Mouse (Mus musculus) heart, embryonic 15.5 days (tissue): ENCODE data around the gene Dnph1. TPM values are rescaled to one million over a fixed set of nuclear protein-coding genes. Genes with fewer than 3 reads are reported as not detected.

ENCODE experiments used
- ATAC-seq: fragments of 200-750 bp; cut with Nextera tagmentation; replicated peaks from 2 replicates; pipeline ENCODE4 v1.8.0; 2017; ENCODE audit warnings: low read depth, moderate TSS enrichment; ENCODE audit not compliant: insufficient number of reproducible peaks, insufficient read depth, low FRiP score
- H3K27ac ChIP-seq: fragments of 300-500 bp; sonication (generic); 2 replicates; pipeline ENCODE4 v1.5.1; 2015; ENCODE audit warnings: mild to moderate bottlenecking, inconsistent platforms
- H3K27me3 ChIP-seq: fragments of 300-500 bp; sonication (generic); 2 replicates; pipeline ENCODE4 v1.6.1; 2015; ENCODE audit warnings: inconsistent platforms
- H3K36me3 ChIP-seq: fragments of 300-500 bp; sonication (generic); 2 replicates; pipeline ENCODE4 v1.6.1; 2015; ENCODE audit warnings: mild to moderate bottlenecking, inconsistent platforms
- H3K4me1 ChIP-seq: fragments of 300-500 bp; sonication (generic); replicated peaks from 2 replicates; pipeline ENCODE4 v1.6.1; 2015; ENCODE audit warnings: inconsistent platforms
- H3K4me2 ChIP-seq: fragments of 300-500 bp; sonication (generic); 2 replicates; pipeline ENCODE4 v1.6.1; 2015; ENCODE audit warnings: inconsistent platforms, mild to moderate bottlenecking, moderate library complexity
- H3K4me3 ChIP-seq: fragments of 300-500 bp; sonication (generic); 2 replicates; pipeline ENCODE4 v1.5.1; 2015; ENCODE audit warnings: mild to moderate bottlenecking, inconsistent platforms
- H3K9ac ChIP-seq: fragments of 300-500 bp; sonication (generic); 2 replicates; pipeline ENCODE4 v1.6.1; 2015; ENCODE audit warnings: mild to moderate bottlenecking, inconsistent platforms
- H3K9me3 ChIP-seq: fragments of 300-500 bp; sonication (generic); replicated peaks from 2 replicates; pipeline ENCODE4 v1.6.1; 2016; ENCODE audit warnings: inconsistent platforms
- WGBS: fragments of 180-500 bp; shearing (Covaris S2); methylation state at CpG from one replicate; pipeline ENCODE4 v1.1.7; 2015; ENCODE audit warnings: mixed read lengths; 5-methylcytosine and 5-hydroxymethylcytosine counted together
- polyA plus RNA-seq: library from polyadenylated mRNA; unstranded; fragments of >200 nt; fragmentation: Nextera tagmentation; extraction: Ambion mirVana; gene quantifications from 2 replicates; pipeline ENCODE4 v1.2.1, GENCODE M21; 2015

Dnph1 gene
- polyA plus RNA-seq, 1 experiment from 2014 or later, result 23.1 TPM

GRCm38 (mm10) chr17:46543661-46544060 lies 47.1 kb downstream of the Dnph1 start:
- no peaks in the 10 kb centered on the region for H3K9me3 ChIP-seq
- H3K4me3 ChIP-seq, result no peak overlapping the region
- H3K36me3 ChIP-seq, result peaks cover 11% of the 10 kb centered on the region
- H3K27ac ChIP-seq, result no peak overlapping the region
- ATAC-seq, result no peak
- H3K9ac ChIP-seq, result no peak overlapping the region
- WGBS, result 82% methylated on average over 12 of the region's 12 CpGs
- peaks cover 5% of the 10 kb centered on the region; the same call in 1 of the 2 replicates for H3K27me3 ChIP-seq
- H3K4me1 ChIP-seq, result peaks cover 25% of the 10 kb centered on the region
- no peak overlapping the region for H3K4me2 ChIP-seq

DNA sequence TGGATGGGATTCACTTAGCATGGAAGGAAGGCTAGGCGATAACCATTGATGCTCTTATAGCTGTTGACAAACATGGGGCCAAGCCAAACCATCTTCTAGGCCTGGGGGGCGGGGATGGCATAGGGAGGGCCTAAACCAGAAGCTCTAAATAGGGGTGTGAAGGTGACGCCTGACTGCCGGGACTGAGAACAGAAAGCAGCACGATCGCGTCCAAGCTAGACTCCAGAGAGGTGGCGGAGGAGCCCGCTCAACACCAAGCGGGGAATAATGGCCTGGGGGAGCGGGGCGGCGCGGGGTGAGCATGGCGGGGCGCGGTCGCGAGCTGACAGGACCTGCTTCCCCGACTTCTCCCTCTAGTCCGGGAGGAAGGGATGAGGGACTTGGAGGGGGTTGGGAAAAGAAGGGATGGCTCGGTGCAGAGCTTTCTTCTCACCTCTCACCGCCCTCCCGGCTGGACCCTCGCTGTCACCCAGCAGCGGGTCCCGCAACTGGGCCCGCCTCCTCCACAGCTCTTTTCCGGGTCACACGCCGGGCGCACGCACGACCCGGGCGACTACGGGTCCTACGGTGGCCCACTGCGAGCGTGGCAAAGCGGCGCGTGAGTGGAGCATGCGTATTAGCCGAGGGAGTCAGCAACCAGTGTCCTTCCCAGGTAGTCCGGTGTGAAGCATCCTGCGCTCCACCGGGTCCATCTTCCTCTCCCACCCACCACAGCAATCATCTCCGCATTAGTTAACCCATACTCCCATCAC lies 49.5 kb downstream of the Dnph1 start, which contains the start of gene Cul9:
Gene Cul9, minus strand, starts transcription at position 576 of the 752 bp plus-strand sequence.
- Histone ChIP-seq H3K9ac (peak within 1 kb of the TSS; percentile 72), H3K4me1 (peaks cover 26% of the 10 kb centered on the region), H3K27ac (peak within 1 kb of the TSS; percentile 69), H3K4me3 (peak within 1 kb of the TSS; percentile 66), H3K36me3 (peaks cover 33% of the 10 kb centered on the region), H3K27me3 (no peaks in the 10 kb centered on the region), H3K4me2 (peak within 1 kb of the TSS; percentile 83), H3K9me3 (no peaks in the 10 kb centered on the region)
- 2% methylated on average over 49 of the region's 49 CpGs for WGBS
- ATAC-seq, result peak; percentile 67

DNA sequence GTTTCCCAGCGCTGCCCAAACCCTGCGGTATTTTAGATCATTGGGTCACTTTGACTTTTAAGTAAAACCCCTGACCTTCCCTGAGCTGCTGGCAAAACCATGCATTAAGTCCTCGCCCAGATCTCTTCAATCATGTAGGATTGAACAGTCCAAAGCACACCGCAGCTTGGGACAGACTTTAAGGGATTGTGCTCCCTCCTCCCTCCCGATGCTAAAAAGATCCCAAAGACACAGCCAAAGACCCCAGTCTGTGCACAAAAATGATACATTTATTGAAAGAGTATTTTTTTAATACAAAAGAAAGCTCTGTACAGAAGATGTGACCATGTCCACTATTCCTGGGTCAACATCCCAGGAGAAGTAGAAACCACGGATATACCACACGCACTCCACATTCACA lies 50.1 kb downstream of the Dnph1 start:
- 18% methylated on average over 7 of the region's 7 CpGs for WGBS
- Histone ChIP-seq H3K27ac (peak overlapping the region; percentile 69; the same call in 1 of the 2 replicates), H3K9ac (peak overlapping the region; percentile 72), H3K9me3 (no peaks in the 10 kb centered on the region), H3K27me3 (no peaks in the 10 kb centered on the region), H3K4me1 (peaks cover 32% of the 10 kb centered on the region), H3K4me2 (peak overlapping the region; percentile 83), H3K36me3 (peaks cover 33% of the 10 kb centered on the region), H3K4me3 (peak overlapping the region; percentile 66)
- no peak; the same call in 1 of the 2 replicates for ATAC-seq

- no peak for ATAC-seq
- no peak overlapping the region; the same call in 1 of the 2 replicates for H3K27ac ChIP-seq
- peaks cover 36% of the 10 kb centered on the region for H3K36me3 ChIP-seq
- no peaks in the 10 kb centered on the region for H3K9me3 ChIP-seq
- WGBS, result 21% methylated on average over 8 of the region's 8 CpGs
- peak overlapping the region; percentile 83 for H3K4me2 ChIP-seq
- H3K9ac ChIP-seq, result no peak overlapping the region
- H3K27me3 ChIP-seq, result no peaks in the 10 kb centered on the region
- peaks cover 35% of the 10 kb centered on the region for H3K4me1 ChIP-seq
- H3K4me3 ChIP-seq, result no peak overlapping the region
Measured at GRCm38 (mm10) chr17:46546995-46547394, 50.5 kb downstream of the Dnph1 start.

- no peak for ATAC-seq
- no peak overlapping the region for H3K9ac ChIP-seq
Measured at GRCm38 (mm10) chr17:46547923-46548322, 51.4 kb downstream of the Dnph1 start.

DNA sequence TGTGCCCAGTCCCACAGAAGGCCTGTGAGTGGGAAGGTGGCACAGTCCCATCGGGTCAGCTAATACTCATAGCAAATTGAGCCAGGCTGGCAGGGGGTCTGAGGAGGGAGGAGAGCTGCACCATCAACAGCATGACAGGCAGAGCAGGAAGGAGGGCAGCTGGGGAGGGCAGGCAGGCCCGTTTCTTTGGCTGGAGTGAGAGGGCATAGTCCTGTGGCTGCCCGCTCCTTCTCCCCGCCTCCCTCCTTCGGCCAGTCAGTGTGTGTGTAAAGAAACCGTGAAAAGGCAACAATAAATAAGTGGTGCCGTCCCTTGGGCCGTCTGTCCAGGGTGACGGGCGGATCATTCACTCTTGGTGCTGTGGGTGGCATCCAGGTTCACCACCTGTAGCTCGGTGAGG lies 52.2 kb downstream of the Dnph1 start:
- H3K36me3 ChIP-seq, result peaks cover 43% of the 10 kb centered on the region
- 76% methylated on average over 11 of the region's 11 CpGs for WGBS
- H3K9ac ChIP-seq, result no peak overlapping the region
- H3K9me3 ChIP-seq, result no peaks in the 10 kb centered on the region
- H3K27ac ChIP-seq, result no peak overlapping the region
- H3K27me3 ChIP-seq, result no peaks in the 10 kb centered on the region
- no peak overlapping the region for H3K4me3 ChIP-seq
- ATAC-seq, result no peak
- H3K4me2 ChIP-seq, result no peak overlapping the region
- peaks cover 46% of the 10 kb centered on the region for H3K4me1 ChIP-seq

More at GRCm38 (mm10) chr17:46547923-46548322, 51.4 kb downstream of the Dnph1 start:
- no peak overlapping the region for H3K4me2 ChIP-seq
- H3K4me1 ChIP-seq, result peaks cover 41% of the 10 kb centered on the region
- peaks cover 43% of the 10 kb centered on the region for H3K36me3 ChIP-seq
- WGBS, result 23% methylated on average over 3 of the region's 3 CpGs
- no peaks in the 10 kb centered on the region for H3K9me3 ChIP-seq
- no peak overlapping the region for H3K27ac ChIP-seq
- H3K27me3 ChIP-seq, result no peaks in the 10 kb centered on the region
- H3K4me3 ChIP-seq, result no peak overlapping the region

DNA sequence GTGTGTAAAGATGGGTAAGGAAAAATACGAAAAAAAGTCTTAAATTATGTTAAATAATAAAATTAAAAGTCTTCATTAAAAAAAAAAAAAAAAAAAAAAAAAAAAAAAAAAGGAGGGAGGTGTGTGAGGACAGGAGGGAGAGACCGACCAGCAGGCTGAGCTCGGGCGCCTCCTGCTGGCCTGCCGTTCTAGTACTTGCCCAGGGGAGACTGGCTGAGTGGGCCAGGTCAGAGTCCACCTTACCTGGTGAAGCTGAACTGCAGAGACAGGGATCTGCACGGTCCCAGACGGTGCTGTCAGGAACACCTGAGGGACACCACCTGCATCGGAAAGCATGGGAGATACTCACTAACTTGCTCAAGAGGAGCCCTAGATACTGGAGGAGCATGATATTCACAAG lies 52.7 kb downstream of the Dnph1 start:
- peaks cover 43% of the 10 kb centered on the region for H3K36me3 ChIP-seq
- H3K9me3 ChIP-seq, result no peaks in the 10 kb centered on the region
- peaks cover 51% of the 10 kb centered on the region for H3K4me1 ChIP-seq
- H3K9ac ChIP-seq, result no peak overlapping the region
- no peaks in the 10 kb centered on the region for H3K27me3 ChIP-seq
- no peak overlapping the region for H3K4me2 ChIP-seq
- no peak for ATAC-seq
- H3K27ac ChIP-seq, result no peak overlapping the region
- no peak overlapping the region for H3K4me3 ChIP-seq
- WGBS, result 33% methylated on average over 8 of the region's 8 CpGs

Other genes with a start within 250 kb of the Dnph1 start
- gene Polr1c, start 248.7 kb upstream of the Dnph1 start, polyA plus RNA-seq, result 36.3 and 51.0 TPM in 2 replicates
- 72.1 and 97.8 TPM in 2 replicates for gene Yipf3, start 248.6 kb upstream of the Dnph1 start, polyA plus RNA-seq
- gene Lrrc73, start 243.2 kb upstream of the Dnph1 start, polyA plus RNA-seq, result 0.47 and 0.94 TPM in 2 replicates
- 39.5 and 44.9 TPM in 2 replicates for gene Tjap1, start 213.7 kb upstream of the Dnph1 start, polyA plus RNA-seq
- 0.49 and 1.7 TPM in 2 replicates for gene Dlk2, start 199.3 kb upstream of the Dnph1 start, polyA plus RNA-seq
- gene Abcc10, start 168.4 kb upstream of the Dnph1 start, polyA plus RNA-seq, result 4.3 and 4.6 TPM in 2 replicates
- gene Zfp318, start 113.0 kb upstream of the Dnph1 start, polyA plus RNA-seq, result 6.4 and 6.5 TPM in 2 replicates
- 3.5 and 28.8 TPM in 2 replicates for gene Crip3, start 67.8 kb upstream of the Dnph1 start, polyA plus RNA-seq
- 0.25 and 0.74 TPM in 2 replicates for gene Slc22a7, start 58.3 kb upstream of the Dnph1 start, polyA plus RNA-seq
- 0.05 and 0.29 TPM in 2 replicates for gene Ttbk1, start 9.0 kb upstream of the Dnph1 start, polyA plus RNA-seq
- gene Cul9, start 49.7 kb downstream of the Dnph1 start, polyA plus RNA-seq, result 4.6 and 5.5 TPM in 2 replicates
- 8.7 and 14.6 TPM in 2 replicates for gene Srf, start 59.5 kb downstream of the Dnph1 start, polyA plus RNA-seq
- gene Ptk7, start 132.8 kb downstream of the Dnph1 start, polyA plus RNA-seq, result 34.1 and 49.5 TPM in 2 replicates
- 20.2 and 24.2 TPM in 2 replicates for gene Klc4, start 149.3 kb downstream of the Dnph1 start, polyA plus RNA-seq
- 94.3 and 102 TPM in 2 replicates for gene Mrpl2, start 149.5 kb downstream of the Dnph1 start, polyA plus RNA-seq
- gene Cul7, start 153.6 kb downstream of the Dnph1 start, polyA plus RNA-seq, result 32.8 and 44.9 TPM in 2 replicates
- 33.2 and 39.7 TPM in 2 replicates for gene Rrp36, start 177.6 kb downstream of the Dnph1 start, polyA plus RNA-seq
- gene Mea1, start 182.1 kb downstream of the Dnph1 start, polyA plus RNA-seq, result 105 and 113 TPM in 2 replicates
- 153 and 163 TPM in 2 replicates for gene Klhdc3, start 184.2 kb downstream of the Dnph1 start, polyA plus RNA-seq
- 44.6 and 66.2 TPM in 2 replicates for gene Ppp2r5d, start 208.4 kb downstream of the Dnph1 start, polyA plus RNA-seq
- 10.5 and 19.0 TPM in 2 replicates for gene Pex6, start 214.8 kb downstream of the Dnph1 start, polyA plus RNA-seq
- gene Gnmt, start 232.5 kb downstream of the Dnph1 start, polyA plus RNA-seq, result 1.2 and 1.8 TPM in 2 replicates